Mouse (Mus musculus): Measurements from ENCODE around the gene Gabbr1. TPM values are rescaled to one million over a fixed set of nuclear protein-coding genes. Genes with fewer than 3 reads are reported as not detected.
A peak's percentile ranks its signal among the peaks of the same experiment; 100 is the strongest.
"Not testable (repeated sequence)": the region's sequence is repeated elsewhere in the genome, so short reads cannot be mapped to it uniquely, and the experiment has no call there.

Gabbr1 gene
- 100 to 1,000 TPM; 679 to 696 TPM for total RNA-seq (2021)

DNA sequence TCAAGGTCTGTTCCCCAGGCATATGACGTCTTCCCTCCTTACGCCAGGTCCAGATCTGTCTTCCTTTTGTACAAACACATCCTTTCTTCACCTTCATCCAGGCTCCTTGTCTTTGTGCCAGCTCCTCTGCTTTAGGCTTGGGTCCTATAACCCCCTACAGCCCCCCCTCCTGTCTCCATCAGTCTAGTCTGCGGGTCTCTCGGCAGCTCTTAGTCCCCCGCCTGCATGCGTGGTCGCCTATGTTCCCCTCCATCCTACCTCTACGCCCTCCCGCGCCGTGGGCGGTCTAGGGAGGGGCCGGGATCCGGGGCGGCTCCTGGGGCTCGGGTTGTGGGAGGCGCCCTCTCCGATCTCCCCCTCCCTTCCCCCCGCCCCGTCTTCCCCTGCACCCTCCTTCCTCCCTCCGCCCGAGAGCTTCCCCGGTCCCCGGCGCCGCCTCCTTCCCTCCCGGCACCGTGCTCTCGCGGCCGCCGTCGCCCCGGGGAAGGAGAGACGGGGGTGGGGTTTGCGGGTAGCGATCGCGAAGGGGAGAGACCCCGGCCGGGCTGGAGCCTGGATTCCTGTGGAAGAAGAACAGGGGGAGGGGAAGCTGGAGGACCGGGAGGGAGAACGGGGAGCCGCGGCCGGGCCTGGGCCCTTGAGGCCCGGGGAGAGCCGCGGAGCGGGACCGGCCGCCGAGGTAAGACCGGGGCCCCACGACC is at the start of gene Gabbr1:
TSS of gene Gabbr1 (plus strand) at position 356 of the 701 bp plus-strand sequence.
- intact Hi-C loops (cut with DNase I) = loop anchor here (1.0 to 5.0 kb wide), 4 partner anchors 15 to 128 kb away; partner anchors contain the start of genes Znrd1 and Znrd1as
- DNase-seq (ENCODE audit: low spot score in 2 of 2) = peak; percentile 83 to 88

DNA sequence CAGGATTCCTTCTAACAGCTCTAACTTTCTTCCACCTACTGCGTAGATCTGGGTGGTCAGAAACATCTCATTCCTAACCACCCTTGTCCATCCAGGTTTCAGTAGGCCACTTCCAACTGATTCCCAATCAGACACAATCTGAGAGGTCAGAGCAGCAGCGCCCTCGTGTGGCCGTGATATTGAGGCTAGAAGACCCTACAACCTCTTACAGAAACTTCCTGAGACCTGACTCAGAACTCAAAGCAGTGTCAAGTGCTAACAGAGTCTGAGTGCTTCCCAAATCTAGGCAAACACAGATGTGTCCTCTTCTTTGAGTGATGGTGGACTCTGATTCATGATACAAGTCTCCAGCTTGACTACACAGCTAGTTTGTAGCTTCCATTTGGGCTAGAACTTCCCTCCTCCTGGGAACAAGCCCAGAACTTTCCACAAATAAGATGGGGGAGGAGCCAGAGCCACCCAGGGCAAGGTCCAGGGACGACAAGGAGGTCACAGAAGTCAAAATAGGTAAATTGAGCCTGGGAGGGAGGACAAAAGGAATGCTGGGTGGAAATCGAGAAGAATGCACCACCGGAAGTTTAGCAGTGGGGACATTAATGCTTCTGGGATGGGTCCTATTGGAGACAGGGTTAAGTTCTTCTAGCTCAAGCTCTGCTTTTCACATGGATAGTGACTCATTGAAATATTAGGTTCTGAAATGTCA is 48.6 kb upstream of the Gabbr1 start:
- intact Hi-C loops (cut with DNase I) = loop anchor here (2.0 to 5.0 kb wide), 2 partner anchors 38 to 50 kb away; partner anchors contain the start of genes Gabbr1, Znrd1 and Znrd1as
- peak; percentile 62 to 67 for DNase-seq (ENCODE audit: low spot score in 2 of 2)

DNA sequence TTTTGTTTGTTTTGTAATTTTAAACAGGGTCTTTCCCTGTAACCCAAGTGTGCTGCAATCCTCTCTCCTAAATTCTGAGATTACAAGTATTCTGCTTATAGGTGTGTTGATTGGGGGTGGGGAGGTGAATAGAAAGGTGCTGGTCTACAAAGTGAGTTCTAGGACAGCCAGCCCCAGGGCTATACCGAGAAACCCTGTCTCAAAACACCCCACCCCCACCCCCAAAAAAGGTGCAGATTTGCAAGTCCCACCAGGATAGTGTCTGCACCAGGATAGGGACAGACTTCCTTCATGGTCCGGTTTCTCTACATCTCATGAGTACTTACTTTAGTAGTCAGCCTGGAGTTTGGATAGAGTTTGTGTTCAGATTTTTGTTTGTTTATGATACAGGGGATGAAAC is 47.3 kb upstream of the Gabbr1 start:
- DNase-seq (ENCODE audit: low spot score in 2 of 2) = no peak
- intact Hi-C loops (cut with DNase I) = loop anchor here (5.0 kb wide), 1 partner anchor 49 kb away; the partner anchor contains the start of gene Gabbr1

DNA sequence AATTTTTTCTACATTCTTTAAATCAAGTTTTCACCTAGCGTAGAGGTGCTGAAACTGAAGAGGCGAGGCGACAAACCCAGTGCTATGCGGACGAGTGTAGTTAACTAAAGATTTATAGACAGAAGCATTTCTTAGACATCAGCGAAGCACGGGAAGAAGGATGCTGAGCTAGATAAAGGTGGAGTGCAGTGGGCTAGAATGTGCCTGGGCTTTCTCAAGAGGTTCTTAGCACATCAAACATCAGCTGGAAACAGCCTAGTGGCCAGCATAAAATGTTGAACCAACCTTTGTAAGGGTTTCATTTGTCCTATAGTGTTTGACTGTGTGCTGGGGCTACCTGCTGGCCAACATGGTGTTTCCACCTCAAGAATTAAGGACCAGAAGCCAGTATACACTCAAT is 44.9 kb upstream of the Gabbr1 start, which contains the start of gene Zfp57:
TSS of gene Zfp57 (plus strand) at position 301 of the 400 bp plus-strand sequence.
- intact Hi-C loops (cut with DNase I) = no loop called here
- DNase-seq (ENCODE audit: low spot score in 2 of 2) = no peak

DNA sequence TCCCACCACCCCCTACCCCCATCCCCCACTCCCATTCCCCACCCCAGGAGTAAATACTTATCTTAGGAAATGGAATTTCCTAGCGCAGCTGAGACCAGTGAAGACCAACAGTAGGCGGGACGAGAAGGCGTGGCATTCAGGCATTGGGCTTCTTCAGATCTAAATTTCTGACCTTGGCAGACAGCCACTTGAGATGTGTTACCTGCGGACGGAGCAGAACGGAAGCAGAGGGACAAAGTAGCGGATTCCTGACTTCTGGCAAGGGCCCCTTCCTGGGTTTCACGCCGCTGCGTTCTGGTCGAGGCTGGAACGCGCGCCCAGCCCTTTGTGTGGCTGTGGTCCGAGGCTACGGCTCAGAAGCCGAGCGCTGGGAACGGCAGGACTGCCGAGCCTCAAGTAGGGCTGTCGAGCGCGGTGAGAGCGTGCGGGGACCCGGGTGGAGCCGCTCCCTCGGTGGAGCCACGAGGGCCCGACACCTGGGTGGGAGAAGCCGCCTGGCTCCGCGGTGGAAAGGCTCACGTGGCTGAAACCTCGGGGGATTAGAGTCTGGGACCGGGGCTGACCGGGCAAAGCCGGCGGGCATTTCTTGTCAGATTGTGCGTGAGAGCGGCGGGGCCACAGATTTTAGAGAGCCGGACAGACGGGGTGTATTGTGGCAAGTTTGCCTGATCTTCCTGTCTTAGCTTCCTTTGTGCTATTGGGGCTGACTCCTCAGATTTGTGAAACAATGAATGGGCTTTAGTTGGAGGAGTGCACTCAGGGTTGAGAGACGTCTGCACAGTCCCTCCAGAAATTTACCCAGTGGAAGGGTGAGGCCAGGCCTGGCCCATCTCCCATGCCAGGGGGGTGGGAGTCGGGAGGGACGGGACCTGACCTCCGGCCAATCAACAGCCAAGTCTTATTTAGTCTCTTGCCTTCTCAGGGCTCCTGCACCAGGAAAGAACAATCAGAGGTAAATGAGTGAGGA is 43.1 kb upstream of the Gabbr1 start:
- intact Hi-C loops (cut with DNase I) = no loop called here
- peak in 1 of 2 experiments; percentile 33 for DNase-seq (ENCODE audit: low spot score in 2 of 2)

DNA sequence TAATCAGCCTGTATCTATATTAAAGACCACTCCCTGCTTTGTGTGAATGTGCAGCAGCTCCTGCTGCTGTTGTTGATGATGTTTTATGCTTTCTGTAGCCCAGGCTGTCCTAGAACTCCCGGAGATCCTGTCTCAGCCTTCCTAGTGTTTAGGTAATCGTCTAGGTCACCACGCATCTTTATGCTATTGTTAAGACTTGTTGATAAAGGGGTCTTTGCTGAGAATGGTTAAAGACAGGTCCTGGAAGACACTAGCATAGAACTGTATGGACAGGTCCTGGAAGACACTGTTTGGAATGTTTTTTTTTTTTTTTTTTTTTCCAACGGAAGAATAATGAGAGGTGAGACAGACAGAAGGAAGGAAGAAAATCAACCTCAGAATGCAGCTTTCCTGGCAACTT is 42.4 kb upstream of the Gabbr1 start:
- intact Hi-C loops (cut with DNase I) = no loop called here
- no peak for DNase-seq (ENCODE audit: low spot score in 2 of 2)

DNA sequence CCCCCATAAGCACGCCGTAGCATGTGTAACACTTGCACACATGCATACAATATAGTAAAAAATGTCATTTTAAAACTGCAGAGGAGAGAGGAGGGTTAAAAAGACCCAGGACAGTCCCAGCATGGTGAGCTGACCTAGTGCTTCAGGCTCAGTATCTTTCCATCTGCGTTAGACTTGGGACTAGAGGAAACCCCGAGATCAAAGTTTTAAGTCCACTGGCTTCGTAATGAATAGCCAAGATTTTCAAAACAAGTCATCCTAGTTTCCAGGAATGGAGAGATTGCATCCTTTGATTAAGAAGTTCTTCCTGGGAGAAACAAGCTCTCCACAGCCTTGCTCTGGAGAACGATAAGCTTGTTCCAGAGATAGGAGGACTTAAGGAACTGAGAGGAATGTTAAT is 37.6 kb upstream of the Gabbr1 start:
- DNase-seq (ENCODE audit: low spot score in 2 of 2) = no peak
- intact Hi-C loops (cut with DNase I) = no loop called here

DNA sequence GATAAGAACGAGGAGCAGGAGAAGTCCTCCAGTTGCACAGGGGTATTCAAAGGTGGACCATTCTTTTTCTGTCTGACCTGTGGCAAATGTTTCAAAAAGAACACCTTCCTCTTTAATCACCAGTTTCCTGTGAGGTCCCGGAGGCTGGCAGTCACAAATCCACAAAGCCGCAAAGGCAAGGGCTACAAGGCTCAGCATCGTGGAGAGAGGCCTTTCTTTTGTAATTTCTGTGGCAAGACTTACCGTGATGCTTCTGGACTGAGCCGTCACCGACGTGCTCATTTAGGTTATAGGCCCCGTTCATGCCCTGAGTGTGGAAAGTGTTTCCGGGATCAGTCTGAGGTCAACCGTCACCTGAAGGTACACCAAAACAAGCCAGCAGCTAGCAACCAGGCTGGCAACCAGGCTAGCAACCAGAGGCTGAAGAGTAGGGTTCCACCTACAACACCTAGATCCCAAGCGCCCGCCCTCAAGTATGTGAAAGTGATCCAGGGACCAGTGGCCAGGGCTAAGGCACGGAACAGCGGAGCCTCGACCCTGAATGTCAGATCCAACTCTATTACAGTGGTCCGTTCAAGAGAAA is 36.2 kb upstream of the Gabbr1 start:
- no peak for DNase-seq (ENCODE audit: low spot score in 2 of 2)

DNA sequence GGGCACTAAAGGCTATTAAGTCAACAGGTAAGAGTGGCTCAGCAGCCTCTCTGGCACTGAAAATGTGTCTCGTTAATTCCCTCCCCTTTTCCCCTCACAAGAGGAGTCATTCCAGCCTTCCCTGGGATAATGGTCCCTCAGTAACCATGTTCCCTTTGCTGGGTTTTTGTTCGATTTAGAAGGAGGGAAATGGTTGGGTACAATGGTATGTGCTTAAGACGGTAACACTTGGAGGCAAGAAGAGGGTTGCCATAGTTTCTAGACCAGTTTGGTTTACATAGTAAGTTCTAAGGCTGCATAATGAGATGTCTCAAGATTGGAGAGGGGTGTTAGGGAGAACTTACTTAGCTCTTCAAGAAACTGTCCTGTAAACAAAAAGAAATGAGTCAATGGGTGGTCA is 34.0 kb upstream of the Gabbr1 start:
- DNase-seq (ENCODE audit: low spot score in 2 of 2) = no peak
- intact Hi-C loops (cut with DNase I) = no loop called here

More for the DNA sequence above, 36.2 kb upstream of the Gabbr1 start:
- intact Hi-C loops (cut with DNase I) = no loop called here

DNA sequence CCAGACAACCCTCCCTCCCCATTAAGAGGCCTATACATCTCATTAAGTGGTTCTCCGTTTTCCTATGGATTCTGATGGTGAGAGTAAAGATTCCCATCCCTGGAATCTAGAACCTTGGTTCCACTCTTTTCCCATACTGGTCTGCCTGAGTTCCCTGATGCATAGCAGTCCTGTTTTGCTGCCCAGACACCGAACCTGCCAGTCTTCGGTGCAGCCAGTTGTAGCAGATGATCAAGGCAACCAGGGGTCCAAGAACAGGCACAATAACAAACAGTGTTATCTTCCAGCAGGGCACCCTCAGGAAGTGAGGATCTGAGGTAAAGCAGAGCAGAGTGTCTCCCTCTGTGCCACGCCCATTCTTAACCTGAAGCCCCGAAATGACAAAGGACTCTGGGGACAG is 33.6 kb upstream of the Gabbr1 start:
- DNase-seq (ENCODE audit: low spot score in 2 of 2) = no peak
- intact Hi-C loops (cut with DNase I) = no loop called here

DNA sequence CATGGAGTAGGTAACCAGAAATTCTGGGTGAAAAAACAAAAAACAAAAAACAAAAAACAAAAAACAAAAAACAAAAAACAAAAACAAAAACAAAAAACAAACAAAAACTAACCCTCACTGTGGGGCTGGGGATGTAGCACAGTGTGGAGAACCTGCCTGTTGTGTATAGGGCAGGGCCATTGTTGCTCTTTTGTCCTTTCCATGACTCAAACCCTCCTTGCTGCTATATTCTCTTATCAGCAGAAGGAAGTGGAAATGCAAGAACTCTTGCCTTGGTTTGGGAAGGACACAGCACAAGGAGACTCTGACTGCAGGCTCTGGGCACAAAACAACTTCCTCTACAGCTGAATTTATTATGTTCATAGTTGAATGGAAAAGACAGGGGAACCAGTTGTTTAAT is 29.4 kb upstream of the Gabbr1 start:
- intact Hi-C loops (cut with DNase I) = no loop called here
- no peak for DNase-seq (ENCODE audit: low spot score in 2 of 2)

DNA sequence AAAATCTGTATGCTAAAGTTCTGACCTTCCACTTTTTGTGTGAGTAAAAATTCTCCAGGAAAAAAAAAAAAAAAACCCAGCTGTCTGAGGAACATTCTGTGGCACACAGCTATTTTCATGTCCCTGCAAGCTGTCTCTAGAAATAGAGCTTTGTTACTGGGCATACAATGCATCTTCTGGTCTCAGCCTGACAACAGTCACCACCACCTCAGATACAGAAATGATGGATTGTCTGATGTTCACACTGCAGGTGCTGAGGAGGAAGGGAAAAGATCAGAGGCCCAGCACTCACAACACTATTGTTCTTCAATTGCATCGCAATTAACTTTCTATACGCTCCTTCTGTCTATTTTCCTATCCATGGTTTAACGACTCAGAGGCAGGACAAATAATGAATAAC is 27.4 kb upstream of the Gabbr1 start:
- intact Hi-C loops (cut with DNase I) = no loop called here
- peak; percentile 21 to 30 for DNase-seq (ENCODE audit: low spot score in 2 of 2)

DNA sequence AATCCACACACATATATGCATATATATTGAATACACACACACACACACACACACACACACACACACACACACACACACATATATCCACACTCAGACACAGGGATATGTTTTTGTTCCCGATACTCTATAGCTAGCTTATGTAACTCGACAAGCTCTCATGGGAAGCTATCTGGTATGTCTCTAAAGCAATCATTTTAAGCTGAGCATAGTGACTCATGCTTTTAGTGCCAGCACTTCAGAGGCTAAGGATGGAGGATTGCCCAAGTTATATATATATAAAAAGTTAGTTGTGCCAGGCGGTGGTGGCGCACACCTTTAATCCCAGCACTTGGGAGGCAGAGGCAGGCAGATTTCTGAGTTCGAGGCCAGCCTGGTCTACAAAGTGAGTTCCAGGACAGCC is 26.5 kb upstream of the Gabbr1 start:
- DNase-seq (ENCODE audit: low spot score in 2 of 2); intact Hi-C loops (cut with DNase I): not testable (repeated sequence)

DNA sequence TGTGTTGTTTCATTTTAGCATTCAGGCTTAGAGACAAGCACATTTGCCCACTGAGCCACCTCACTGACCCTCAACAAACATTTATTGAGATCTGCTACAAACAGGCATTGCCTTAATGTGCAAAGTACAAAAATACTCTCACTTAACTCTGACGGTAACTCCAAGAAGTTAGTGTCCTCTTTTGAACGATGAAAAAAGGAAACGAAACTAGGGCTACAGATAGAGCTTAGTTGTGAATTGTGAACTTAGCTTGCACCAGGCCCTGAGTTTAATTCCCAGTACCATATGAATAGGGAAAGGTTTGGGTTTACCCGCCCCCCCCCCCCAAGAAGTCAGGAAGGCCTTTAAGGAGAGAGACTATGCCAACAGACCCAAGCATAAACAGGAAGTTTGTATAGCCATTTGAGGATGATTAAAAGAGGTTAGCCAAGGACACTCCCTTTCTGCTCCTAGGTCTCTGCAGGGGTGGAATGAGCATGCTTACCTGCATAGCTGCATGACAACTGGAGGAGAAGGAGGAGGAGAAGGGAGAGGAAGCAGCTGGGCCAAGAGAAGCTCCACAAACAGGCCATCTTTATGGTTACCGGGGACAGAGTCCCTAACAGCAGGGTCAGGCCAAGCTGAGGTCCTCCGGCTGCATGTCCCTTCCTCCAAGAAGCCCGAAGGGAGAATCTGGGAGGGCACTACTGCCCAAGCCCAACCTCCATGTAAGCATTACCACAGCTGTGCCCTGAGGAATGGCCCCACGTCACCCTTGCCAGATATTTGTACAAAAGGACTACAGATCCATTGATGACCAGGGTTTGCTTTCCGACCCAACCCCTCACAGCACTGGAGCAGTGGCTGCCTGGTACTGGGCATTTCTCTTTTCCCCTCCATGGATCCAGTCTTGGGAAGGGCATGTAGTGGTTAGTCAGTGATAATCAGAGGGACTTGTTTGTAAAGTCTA is 22.9 kb upstream of the Gabbr1 start, which contains the start of gene Mog:
TSS of gene Mog (minus strand) at position 771 of the 949 bp plus-strand sequence.
- intact Hi-C loops (cut with DNase I) = no loop called here
- DNase-seq (ENCODE audit: low spot score in 2 of 2) = no peak

DNA sequence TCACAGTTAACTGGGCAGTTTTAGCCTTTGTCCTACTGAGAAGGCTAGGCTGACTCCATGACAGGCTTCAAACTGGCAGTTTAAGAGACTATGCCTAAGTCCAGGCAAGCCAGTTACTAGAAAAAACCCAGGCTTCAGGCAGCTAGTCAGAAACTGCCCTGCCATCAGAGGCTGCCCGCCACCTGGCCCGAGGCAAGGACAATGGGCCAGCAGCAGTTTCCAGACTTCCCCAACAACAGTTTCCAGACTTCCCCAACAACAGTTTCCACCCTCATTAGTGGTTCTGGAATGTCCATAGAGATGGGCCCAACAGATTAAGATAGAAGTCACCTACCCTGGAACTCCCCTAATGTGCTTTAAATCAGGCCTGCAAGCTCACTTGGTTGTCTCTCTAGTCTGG is 19.3 kb upstream of the Gabbr1 start:
- no peak for DNase-seq (ENCODE audit: low spot score in 2 of 2)
- intact Hi-C loops (cut with DNase I) = no loop called here

DNA sequence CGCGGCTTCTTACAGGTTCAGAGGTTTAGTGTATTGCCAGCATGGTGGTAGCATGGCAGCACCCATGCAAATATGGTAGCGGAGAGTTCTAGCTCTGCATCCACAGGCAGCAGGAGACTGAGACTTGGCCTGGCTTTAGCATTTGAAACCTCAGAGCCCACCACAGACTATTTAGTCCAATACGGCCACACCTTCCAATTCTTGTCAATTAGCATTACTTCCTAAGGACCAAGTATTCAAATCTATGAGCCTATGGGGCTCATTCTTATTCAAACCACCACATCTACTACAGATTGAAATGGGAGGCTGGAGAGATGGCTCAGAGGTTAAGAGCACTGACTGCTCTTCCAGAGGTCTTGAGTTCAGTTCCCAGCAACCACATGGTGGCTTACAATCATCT is 18.3 kb upstream of the Gabbr1 start:
- DNase-seq (ENCODE audit: low spot score in 2 of 2) = no peak
- intact Hi-C loops (cut with DNase I) = no loop called here

DNA sequence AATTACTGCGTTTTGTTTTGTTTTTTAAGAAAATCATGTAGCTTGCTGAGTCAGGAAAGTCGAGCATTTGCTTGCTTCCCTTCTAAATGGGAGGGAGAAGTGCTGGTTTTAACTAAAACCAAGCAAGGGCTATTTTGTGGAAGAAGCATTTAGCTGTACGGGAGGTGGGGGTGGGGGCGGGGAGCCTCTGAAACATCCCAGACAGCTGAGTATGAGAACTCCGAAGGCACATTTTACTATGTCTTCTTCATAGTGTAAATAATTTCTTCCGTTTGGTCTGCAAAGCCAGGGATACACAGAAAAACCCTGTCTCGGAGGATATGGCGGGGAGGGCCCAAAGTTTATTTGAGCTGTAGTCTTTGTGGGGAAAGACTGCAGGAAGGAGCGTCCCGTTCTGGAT is 17.6 kb upstream of the Gabbr1 start:
- no peak for DNase-seq (ENCODE audit: low spot score in 2 of 2)
- intact Hi-C loops (cut with DNase I) = no loop called here

DNA sequence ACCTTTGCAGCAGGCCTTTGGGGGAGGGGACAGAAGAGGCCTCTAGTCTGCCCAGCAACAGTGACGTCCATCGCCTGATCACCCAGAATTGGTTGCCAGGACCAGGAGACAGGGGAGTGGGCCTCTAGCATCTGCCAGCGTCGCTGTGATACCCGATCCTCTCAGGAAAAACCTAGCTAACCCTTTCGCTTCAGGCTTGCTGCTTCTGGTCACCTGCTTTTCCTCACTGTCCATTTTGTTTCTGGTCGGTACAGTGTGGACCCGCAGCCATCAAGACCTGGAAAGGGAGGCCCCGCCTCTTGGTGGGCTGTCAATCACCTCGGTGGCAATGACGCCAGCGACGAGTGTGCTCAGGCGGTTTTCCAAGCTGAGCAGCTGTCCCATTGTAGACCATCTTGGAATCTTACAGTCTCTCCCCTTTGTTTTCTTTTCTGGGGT is 17.1 kb upstream of the Gabbr1 start:
- peak; percentile 93 to 94 for DNase-seq (ENCODE audit: low spot score in 2 of 2)
- intact Hi-C loops (cut with DNase I) = no loop called here

Measured in left cerebral cortex, postnatal 36 days (tissue).